Mouse (Mus musculus) stomach, postnatal 0 days (tissue): ENCODE data around the gene 1700049E17Rik2. TPM values are rescaled to one million over a fixed set of nuclear protein-coding genes. Genes with fewer than 3 reads are reported as not detected.

Experiments used
- polyA plus RNA-seq: library from polyadenylated mRNA; unstranded; fragments of >200 nt; fragmentation: Nextera tagmentation; extraction: Ambion mirVana; gene quantifications from 2 replicates; pipeline ENCODE4 v1.2.1, GENCODE M21; 2015

1700049E17Rik2 gene
- polyA plus RNA-seq, 1 experiment from 2014 or later = not detected

Other genes starting within 250 kb of the 1700049E17Rik2 start
- gene Gm5798, start 224.6 kb upstream of the 1700049E17Rik2 start, polyA plus RNA-seq = not detected in 2 replicates
- not detected in 2 replicates for gene Gm7945, start 186.8 kb upstream of the 1700049E17Rik2 start, polyA plus RNA-seq
- gene Gm6482, start 164.9 kb upstream of the 1700049E17Rik2 start, polyA plus RNA-seq = not detected in 2 replicates
- not detected in 2 replicates for gene Gm7954, start 119.7 kb upstream of the 1700049E17Rik2 start, polyA plus RNA-seq
- gene Gm3486, start 83.7 kb upstream of the 1700049E17Rik2 start, polyA plus RNA-seq = not detected in 2 replicates
- not detected in 2 replicates for gene Gm7970, start 17.6 kb upstream of the 1700049E17Rik2 start, polyA plus RNA-seq
- not detected in 2 replicates for gene Gm3072, start 51.4 kb downstream of the 1700049E17Rik2 start, polyA plus RNA-seq
- not detected in 2 replicates for gene Gm3676, start 73.3 kb downstream of the 1700049E17Rik2 start, polyA plus RNA-seq
- gene Gm8068, start 128.7 kb downstream of the 1700049E17Rik2 start, polyA plus RNA-seq = not detected in 2 replicates
- gene Gm7929, start 177.4 kb downstream of the 1700049E17Rik2 start, polyA plus RNA-seq = not detected in 2 replicates
- not detected in 2 replicates for gene Gm47189, start 199.2 kb downstream of the 1700049E17Rik2 start, polyA plus RNA-seq